Mouse (Mus musculus) lung, postnatal 0 days (tissue): Measurements from ENCODE around the gene Hrh2.

ENCODE experiments used
- CTCF ChIP-seq: IDR thresholded peaks from 2 replicates; pipeline ENCODE4 v1.5.1; 2016; ENCODE audit warnings: antibody characterized with exemption, mild to moderate bottlenecking
- EP300 ChIP-seq: IDR thresholded peaks from 2 replicates; pipeline ENCODE4 v1.6.1; 2016; ENCODE audit warnings: antibody characterized with exemption, mild to moderate bottlenecking, control low read depth

DNA sequence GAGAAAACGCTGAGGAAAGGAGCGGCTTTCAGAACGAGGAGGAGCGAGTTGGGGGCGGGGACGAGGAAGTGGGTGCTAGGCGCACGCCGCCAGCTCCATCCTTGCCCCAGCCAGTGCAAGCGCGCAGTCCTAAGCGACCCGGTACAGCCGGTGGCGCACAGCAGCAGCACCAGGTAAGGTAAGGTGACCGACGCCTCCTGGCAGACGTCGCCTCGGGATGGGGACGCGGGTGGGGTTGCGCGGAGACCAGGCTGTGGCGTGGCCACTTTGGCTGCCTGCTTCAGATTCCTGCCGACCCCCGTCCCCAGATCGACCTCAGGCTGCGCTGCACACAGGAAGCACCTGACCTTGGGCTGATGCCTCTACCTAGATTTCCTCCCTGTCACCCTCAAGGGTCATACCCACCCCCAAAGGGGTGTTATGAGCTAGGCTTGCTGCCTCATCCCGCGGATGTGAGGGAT is at the start of gene Hrh2:
- TF ChIP-seq CTCF (no peak), EP300 (no peak)
